Mouse (Mus musculus): ENCODE measurements at regions not wholly inside any gene's neighbourhood (a gene's known extent, or its start where the extent isn't known, plus 50 kb on each side); places are given as distances from the start of the nearest gene placed in this dataset.
A peak's percentile ranks its signal among the peaks of the same experiment; 100 is the strongest.

DNA sequence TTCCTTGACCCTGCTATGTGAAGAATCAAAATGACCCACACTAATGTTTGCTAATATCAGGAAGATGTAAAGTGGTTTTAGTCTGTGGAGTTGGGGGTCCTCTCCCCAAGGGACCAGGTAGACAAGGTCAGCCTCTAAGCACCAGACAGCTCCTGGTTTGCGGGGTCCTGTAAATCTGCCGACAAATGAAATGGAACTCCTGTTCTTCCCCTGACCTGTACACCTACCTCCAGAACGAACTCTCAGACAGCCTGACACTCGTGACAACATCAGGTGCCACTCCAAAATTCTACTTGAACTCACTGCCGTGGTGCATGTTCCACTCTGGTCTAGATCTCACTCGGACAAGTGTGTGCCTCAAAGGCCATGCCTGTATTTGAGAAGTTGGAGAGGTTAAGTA is 121.8 kb upstream of the Cdkn3 start:
- no peak for DNase-seq

GRCm38 (mm10) chr14:46637240-46637639 is 123.1 kb upstream of the Cdkn3 start:
- DNase-seq = no peak

DNA sequence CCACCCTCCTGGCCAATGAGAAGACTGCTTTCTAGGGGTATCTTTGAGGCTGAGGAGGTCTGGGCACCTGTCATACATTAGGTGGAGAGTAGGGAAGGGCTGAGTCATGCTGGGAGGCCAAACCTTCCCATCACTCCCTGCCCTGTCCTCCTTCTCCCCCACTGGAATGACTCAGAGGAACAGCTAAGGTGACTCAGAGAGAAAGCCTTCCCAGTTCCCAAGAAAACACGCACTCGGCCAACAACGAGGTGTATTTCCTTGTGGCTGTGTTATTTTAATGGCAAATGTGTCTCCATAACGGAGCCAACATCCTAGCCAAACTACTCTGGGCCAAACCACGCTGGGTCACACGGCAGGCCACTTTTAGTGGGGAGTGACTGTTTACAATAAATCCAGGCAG is 124.0 kb upstream of the Cdkn3 start:
- no peak for DNase-seq

DNA sequence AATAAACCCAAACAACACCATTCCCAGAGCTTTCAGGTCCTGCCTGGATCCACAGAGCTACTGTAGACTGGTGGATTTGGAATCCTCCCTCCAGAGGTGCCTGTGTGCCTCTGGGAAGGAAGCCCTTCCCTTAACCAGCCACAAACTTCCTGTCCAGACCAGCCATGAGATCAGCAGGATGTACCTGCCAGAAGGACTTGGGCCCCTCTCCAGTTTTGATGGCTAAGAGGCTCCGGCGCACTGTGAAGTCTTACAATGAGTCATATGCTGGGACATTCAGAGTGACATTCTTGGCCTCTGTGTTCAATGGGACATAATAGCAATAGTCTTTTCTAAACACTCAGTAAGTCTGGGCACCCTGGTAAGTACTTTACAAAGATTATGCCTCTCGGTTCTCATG is 125.0 kb upstream of the Cdkn3 start:
- DNase-seq = peak; percentile 61

GRCm38 (mm10) chr14:46634656-46635244 is 125.6 kb upstream of the Cdkn3 start:
- DNase-seq = peak; percentile 11

DNA sequence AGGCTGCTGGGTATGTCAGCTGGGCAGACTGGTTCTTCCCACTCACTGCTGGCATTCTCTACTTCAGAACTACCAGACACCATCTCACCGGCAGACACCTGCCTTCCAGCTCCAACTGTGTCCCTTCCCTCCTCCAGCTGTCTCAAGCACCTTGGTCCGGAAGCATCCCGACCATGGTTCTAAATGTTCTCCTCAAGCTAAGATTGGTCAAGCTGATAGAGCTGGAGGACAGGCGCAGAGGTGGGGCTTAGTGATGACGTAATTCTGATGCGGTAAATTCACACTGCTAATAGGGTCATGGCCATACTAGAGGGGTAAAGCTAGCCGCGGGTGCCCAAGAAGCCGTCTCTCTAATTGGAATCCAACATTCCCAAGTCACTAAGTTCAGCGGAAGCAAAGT is 126.1 kb upstream of the Cdkn3 start:
- DNase-seq = no peak

DNA sequence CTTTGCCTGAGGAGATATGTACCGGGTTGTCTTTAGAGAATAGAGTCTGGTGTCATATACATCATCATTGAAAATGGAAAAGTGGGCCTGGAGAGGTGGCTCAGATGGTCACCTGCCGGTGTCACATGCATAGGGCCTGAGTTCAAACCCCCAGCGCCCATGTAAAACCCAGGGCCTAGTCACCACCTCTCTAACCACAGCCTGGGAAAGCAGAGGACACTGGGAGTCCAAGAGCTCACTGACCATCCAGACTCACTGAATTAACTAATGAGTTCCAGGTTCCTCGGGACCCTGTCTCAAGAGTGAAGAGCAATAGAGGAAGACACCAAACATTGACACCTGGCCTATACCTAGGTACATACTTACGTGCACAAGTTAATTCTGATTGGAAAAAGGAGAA is 132.7 kb upstream of the Cdkn3 start:
- DNase-seq = no peak

DNA sequence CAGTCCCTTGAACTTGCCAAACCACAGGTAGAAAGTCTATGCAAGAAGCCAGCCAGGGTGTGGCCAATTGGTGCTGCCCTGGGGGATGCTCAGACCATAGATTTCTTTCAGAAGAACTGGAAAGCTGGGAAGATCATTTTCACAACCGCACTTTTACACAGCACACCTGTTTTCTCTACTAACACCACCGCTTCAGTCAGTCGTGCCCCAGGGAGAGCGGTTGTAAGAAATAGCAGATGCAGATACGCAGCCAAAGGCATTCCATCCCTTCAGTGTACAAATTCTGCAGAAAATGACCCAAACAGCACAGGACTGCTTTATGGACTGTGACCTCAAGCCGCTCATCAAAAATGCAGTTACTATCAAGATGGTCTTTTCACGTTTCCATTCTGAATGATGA is 134.6 kb upstream of the Cdkn3 start:
- DNase-seq = no peak

GRCm38 (mm10) chr14:46623645-46624044 is 136.7 kb upstream of the Cdkn3 start:
- DNase-seq = no peak

DNA sequence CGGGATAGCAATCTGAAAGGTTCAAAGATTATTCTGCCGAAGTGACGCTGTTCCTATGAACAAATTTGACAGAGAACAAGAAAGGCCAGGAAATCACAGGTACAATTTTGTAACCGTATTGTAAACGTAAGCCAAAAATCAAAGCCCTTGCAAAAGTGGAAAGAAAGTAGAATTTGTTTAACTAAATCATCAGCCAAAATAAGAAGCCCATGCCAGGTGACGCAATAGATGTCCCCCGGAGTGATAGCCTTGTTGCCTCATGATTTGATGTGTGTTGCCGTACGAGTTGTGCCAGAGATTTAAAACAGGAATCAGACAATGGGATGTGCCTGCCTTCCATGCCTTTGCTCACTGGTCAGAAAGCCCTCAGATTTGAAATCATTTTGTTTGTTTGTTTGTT is 144.3 kb upstream of the Cdkn3 start:
- no peak for DNase-seq

DNA sequence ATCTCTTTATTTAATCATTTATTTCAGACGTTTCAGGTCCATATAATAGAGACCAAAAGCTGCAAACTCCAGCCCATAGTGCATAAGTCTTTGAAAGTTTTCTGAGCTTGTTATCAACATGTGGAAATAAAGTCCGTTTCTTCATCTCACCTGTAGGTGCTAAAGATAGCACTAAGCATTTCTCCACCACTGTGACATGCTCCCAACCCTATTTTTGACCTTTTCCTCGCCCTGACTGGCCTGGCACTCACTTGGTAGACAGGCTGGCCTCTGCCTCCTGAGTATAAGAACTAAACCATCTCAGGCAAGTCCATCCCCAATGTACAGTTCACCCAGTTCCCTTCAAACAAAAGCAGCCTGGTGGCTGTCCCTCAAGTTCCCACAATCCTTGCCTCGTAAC is 145.4 kb upstream of the Cdkn3 start:
- DNase-seq = no peak

DNA sequence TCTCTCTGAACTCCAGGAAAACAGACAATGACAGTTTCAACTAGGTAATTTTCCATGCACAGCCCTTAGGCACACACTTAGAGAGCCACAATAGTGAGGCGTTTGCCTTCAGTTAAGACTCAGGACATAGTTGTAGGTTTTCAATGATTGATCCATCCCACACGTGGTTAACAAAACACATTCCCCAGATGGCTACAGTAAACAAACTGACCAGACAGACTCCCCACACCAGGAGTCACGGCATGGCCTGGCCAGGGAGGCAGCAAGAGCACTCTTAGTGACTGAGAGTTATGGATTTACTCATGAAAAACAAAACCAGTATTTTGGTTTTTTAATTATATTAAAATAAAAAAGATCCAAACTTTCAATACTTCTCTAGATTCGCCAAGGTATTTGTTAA is 146.6 kb upstream of the Cdkn3 start:
- no peak for DNase-seq

GRCm38 (mm10) chr14:46613211-46613610 is 147.1 kb upstream of the Cdkn3 start:
- DNase-seq = no peak

GRCm38 (mm10) chr14:46612584-46612983 is 147.8 kb upstream of the Cdkn3 start:
- DNase-seq = no peak

GRCm38 (mm10) chr14:46610926-46611325 is 149.4 kb upstream of the Cdkn3 start:
- no peak for DNase-seq

- DNase-seq = peak; percentile 79
Observed at GRCm38 (mm10) chr14:46610226-46610855, 150.0 kb upstream of the Cdkn3 start.

- DNase-seq = no peak
Observed at GRCm38 (mm10) chr14:46606694-46607093, 153.6 kb upstream of the Cdkn3 start.

DNA sequence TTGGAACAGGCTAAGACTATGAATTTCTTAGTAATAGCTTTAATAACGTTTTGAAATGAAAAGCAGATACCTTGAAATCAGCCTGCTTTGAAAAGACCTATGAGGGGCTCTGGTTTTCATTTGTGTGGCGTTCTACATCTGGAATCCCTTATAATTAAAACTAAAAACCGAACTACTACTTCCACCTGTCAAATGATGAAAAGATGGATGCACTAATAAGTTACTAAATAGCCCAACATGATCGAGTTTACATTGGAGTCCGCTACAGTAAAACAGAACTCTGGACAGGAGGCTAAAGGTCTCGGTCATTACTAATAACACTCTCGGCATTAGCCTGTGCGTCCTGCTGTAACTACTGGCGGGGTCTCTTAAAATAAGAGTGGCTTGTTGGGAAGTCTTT is 154.3 kb upstream of the Cdkn3 start:
- no peak for DNase-seq

- peak; percentile 25 for DNase-seq
Observed at GRCm38 (mm10) chr14:46604886-46605531, 155.3 kb upstream of the Cdkn3 start.

GRCm38 (mm10) chr14:46604156-46604885 is 156.0 kb upstream of the Cdkn3 start:
- no peak for DNase-seq

DNA sequence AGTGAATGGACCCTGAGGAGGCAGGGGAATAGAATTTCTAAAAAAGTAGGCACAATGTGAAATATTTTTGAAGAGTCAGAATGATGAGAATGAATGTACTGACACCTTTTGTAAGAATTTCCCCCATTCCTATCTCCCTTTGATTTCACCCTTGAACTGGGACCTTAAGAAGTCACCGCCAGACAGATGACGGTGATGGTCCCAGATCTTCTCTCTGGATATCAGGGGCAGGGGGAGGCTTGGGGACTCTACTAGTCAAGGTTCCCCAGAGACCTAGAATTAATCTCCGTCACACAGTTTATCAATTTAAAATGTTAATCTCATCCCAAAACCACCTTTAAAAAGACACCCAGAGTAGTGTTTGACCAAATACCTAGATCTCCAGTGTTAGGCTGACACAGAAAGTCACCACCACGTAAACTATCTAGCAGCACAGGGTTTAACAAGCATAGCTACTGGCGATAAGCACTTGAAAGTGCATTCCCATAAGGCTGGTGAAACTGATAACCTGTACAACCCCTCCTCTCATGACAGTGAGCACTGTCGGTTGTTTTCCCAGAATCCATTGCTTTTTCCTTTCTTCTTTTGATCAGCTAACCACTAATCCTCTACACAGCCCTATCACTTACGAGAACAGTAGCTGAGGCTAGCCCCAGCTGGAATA is 163.5 kb upstream of the Cdkn3 start:
- DNase-seq = no peak

DNA sequence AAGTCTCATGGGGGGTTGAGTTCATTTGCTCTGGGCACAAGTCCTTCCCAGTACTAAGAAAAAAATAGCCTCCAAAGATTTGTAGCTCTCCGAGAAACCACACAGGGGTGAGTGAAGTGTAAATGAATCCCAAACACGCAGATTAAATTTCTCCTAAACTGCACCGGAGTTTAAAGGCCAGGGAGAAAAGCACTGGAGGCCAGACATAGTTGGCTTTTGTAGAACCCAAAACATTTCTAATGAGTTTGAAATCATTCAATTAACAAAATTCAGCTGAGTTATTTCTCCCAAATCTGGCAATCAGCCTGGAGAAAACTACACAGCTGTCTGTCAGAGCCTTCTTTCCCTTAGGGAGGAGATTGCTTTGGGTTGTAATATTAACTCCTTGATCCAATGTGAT is 166.2 kb upstream of the Cdkn3 start:
- DNase-seq = no peak

GRCm38 (mm10) chr14:46591753-46592359 is 168.5 kb upstream of the Cdkn3 start:
- DNase-seq = no peak
